Mouse (Mus musculus) adrenal gland, postnatal 14 days (tissue): ENCODE measurements around the gene Mmp9. TPM values are rescaled to one million over a fixed set of nuclear protein-coding genes. Genes with fewer than 3 reads are reported as not detected.
A peak's percentile ranks its signal among the peaks of the same experiment; 100 is the strongest.

Experiments
- DNase-seq: peaks from one replicate; pipeline ENCODE4 v3.0.0; 2021; ENCODE audit warnings: mixed read lengths
- total RNA-seq: library from RNA; stranded (reverse); gene quantifications from 2 replicates; pipeline ENCODE4 v1.2.3, GENCODE M21; 2021

Gene Mmp9
- total RNA-seq, 1 experiment from 2014 or later = 1.7 TPM

DNA sequence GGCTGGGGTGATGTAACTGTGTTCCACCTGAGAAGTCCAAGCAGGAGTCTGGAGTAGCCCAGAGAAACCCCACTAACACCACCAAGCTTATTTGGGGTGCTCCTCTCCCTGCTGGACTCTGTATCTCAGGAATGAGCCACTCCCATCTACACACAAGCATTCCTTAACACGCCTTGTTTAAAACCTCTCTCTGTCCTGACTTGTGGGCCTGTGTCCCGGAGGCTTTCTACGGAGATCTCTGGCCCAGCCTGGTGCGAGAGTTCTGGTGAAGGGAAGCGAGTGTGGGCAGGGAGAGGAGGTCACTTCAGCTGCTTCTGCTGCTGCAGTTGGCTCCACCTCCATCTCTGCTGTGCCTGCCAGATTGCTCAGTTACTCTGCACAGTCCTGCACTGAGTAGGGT lies 15.6 kb downstream of the Mmp9 start:
- DNase-seq = no peak

DNA sequence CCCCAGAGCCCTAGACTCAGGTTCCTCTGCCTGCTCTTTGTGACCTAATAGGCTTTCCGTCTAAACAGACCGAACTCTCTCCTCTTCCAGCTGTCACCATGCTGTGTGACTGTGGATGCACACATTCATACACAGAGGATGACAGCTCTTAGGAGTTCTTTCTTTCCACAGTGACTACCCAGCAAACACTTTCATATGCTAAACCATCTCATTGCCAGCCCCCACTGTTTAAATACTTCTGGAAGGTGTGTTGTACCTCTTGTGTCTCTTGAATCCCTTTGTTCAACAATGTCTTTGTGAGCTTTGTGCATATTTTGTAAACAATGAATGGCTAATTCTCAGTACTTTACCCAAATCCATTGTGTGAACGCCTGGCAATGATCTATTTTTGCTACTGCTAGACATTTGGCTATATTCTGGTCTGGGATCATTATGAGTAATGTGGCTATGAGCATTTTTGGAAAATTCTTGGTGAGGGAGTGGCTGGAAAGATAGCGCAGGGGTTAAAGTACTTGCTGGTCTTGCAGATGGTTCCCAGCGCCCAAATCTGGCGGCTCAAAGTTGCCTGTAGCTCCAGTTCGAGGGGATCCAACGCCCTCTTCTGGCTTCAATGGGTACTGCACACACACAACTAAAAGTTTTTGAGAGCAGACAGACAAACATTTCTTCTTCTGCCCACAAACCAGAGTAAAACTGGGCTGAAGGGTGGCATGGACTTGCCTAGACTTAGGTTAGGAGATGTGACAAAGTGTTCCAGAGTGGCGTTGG lies 17.2 kb downstream of the Mmp9 start:
- no peak for DNase-seq

DNA sequence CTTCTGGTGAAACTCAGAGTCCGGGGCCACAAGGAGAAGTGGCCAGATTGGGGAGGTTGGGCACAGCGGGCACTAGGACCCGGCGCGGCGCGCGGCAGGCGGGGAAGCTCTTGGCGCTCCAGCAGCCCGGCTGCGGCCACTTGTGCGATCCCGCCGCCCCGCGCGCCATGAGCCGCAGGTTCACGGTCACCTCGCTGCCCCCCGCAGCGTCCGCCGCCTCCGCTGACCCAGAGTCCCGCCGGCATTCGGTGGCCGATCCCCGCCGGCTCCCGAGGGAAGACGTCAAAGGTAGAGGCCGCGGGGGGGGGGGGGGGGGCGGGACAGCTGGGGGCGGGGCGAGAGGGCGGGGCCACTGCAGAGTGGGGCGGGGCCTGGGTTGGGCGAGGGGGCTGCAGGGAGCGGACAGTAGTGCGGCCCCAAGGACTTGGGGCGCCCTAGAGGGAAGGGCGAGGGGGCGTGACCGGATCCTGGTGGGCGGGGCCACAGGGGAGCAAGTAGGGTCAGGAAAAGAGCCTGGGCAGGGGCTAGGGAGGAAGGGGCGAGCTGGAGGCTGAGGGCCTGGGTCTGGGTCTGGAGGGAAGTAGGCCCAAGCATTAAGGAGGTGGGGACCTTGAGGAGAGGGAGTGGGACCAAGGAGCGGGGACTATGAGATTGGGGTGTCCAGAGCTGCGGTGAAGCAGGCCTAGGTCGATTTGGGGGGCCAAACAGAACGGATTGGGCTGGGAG lies 20.3 kb downstream of the Mmp9 start, which contains the start of gene Slc12a5:
Slc12a5 (plus strand) TSS at position 87 of the 726 bp plus-strand sequence.
- DNase-seq = peak; percentile 86

DNA sequence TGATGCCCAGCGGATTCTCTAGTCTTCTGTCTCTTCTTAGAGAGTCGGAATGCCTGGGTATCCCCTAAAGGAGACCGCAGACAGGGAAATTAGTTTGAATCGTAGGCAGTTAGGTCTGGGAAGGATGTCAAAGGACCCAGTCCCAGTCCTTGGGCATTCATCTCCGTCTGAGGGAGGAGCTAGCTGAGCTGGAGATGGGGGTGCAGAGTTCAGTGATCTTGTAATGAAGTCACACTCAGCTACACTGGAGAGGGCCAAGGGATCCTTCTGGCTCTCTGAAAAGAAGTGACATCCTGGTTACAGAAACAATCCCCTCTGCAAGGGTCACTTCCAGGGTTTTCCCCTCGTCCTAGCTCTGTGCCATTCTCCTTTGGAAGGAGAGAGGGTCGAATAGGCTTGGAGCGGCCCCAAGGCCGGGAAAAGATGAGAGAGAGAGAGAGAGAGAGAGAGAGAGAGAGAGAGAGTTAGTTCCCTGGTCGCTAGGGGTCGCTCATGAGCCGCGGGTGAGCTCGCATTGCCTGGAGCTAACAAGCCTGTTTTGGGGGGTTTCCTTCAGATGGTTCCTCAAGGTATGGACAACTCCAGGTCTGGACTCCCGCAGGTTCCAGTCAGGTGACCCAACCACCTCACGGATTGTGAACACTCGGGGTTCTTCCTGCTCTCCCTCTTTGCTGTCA lies 21.1 kb downstream of the Mmp9 start:
- DNase-seq = peak; percentile 87

DNA sequence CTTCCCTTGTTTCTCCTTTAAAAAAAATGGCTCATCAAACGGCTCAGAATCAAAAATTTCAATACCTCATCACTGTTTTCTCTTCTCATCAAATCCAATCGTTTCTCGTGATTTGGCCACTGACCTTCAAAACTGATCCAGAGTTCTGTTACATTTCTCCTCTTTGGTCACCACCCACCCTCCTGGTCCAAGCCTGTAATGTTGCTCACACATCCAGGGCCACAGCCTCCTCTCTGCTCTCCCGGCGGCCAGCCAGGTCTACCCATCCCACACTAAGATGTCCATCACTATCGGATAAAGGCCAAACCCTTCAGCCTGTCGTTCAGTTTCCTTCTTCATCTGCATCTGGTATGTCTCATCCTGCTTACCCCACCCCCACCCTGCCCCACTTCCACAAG lies 21.6 kb downstream of the Mmp9 start:
- no peak for DNase-seq

DNA sequence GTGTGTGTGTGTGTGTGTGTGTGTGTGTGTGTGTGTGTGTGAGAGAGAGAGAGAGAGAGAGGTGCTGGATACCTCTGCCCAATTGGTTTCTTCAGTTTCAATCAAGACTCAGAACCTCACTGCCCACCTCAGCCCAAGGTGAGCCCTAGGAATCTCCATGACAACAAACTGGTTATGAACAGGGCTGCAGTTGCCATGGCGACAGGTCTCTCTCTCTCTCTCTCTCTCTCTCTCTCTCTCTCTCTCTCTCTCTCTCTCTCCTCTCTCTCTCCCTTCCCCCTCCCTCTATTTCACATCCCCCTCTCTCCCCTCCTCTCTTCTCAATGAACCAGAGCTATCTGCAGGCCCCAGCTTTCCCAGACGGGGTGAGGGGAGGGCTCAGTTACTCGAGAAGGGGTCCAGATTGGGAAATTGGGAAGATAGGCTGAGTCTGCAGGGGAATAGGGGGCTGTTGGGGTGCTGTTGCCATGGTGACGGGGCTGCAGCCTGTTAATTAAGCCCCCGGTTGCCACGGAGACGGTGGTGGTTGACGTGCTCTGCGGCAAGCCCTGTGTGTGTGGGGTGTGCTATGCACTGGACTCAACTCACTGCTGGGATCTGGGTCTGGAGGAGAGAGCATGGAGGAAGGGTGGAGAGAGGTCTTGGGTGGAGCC lies 23.8 kb downstream of the Mmp9 start:
- no peak for DNase-seq

DNA sequence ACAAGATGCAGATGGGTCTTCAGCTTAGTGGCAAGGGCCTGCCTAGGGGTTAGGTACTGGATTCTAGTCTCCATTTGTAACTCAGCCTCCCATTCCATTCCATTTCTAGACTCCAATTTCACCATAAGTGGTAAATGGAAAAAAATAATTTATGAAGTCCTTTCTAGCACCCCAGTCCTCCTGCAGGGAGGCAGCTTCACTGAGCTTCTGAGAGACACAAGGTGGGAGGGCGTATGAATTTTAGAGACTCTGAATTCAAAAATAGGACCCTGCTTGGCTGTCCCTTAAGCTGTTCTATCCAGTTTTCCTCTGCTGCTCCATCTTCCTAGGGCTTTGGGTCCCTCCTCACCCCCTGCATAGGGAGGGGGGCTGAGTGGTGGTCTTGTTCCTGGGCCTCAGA lies 24.4 kb downstream of the Mmp9 start:
- DNase-seq = no peak

DNA sequence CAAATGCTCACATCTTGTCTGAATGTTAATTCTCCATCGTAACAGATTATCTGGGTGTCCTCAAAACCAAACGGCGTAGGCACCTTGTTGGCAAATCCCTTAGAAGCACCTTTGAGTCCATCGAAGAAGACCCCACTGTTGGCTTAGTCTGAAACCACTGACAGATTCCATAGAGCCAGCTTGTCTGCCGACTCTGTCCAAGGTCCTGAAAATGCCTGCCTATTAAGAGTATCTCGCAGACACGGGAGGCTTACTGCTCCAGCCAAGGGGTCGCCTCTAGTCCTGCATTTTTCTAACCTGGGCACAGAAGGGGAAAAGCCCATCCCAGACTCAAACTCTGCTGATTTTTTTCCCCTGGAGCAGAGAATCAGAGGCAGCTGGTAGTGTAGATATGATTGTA lies 25.8 kb downstream of the Mmp9 start:
- DNase-seq = peak; percentile 58

DNA sequence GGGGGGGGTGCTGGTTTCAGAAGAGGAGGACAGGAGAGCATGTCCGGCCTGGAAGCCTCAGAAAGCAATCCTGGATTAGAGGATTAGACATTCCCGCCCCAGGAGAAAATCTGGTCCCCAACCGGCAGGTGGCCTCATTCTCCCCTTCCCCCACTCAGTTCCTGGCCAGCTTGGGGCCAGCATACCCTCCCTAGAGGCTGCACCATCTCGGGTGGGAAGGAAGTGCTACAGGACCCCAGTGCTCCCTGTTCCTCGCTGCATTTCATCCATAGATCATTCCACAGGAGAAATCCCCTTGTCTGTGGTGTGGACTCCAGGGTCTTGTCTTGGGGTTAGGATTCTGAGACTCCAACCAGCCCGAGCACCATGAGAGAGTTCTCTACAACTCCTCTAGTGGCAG lies 26.6 kb downstream of the Mmp9 start:
- DNase-seq = no peak

DNA sequence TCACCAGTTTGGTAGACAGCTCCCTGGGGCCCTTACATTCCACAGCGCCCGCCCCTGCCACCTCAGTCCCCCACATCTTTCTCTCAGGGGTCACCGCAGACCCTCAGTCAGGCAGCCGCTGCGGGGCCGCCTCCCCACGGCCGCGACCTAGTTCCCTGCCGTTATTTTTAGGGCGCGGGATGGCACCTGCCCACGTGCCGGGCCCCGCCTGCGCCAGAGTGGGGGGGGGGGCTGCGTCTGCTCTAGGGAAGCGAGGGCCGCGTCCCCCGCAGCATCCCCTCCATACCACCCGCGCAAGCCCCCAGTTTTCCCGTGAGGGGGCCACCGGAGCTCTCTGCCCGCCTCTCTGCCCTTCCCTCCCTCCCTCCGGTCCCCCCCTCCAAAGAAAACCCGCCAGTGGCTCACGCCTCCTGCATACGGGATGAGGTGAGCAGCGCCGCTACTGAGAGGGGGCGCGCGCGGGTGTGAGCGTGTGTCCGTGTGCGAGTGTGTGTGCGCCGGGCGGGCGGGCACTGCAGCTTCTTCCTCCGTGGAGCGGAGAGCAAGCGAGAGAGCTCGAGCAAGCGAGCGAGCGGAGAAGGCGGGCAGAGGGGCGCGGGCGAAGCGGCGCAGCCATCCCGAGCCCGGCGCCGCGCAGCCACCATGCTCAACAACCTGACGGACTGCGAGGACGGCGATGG lies 27.3 kb downstream of the Mmp9 start:
- DNase-seq = no peak

DNA sequence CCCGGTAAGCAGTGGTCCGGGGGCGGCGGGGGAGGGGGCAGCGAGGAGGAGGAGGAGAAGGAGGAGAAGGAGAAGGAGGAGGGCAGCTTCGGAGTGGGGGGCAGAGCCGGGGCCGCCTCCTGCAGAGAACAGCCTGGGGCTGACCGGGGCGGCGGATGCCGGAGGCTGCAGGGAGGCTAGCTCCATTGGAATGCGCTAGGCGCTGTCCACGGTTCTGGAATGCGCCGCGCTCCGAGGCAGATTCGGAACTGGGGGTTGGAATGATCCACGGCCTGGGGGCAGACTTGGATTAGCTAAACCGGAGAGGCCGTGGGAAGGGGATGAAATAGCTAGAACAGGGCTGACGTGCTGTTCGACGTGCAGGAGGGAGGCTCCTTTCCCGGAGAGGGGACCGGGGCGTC lies 27.9 kb downstream of the Mmp9 start:
- peak; percentile 89 for DNase-seq

DNA sequence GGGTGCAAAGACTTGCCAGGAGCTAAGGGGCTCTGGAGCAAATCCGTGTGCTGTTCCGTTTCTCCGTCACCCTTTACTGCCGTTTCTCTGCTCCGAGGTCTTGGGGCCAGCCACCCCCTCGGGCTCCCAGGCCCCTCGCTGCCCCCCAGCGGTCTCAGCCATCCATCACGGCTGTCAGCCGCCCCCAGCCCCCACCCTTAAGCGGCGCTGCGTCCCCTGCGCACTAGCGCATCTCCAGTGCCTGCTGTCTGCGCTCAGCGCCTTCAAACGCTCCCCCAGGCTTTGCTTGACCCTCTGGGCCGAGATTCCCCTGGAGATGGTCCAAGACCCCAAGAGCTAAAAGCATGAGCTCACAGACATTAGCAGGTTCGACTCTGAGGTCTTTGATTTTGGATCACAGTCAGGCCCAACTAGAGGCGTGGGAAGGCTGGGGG lies 28.8 kb downstream of the Mmp9 start:
- no peak for DNase-seq

DNA sequence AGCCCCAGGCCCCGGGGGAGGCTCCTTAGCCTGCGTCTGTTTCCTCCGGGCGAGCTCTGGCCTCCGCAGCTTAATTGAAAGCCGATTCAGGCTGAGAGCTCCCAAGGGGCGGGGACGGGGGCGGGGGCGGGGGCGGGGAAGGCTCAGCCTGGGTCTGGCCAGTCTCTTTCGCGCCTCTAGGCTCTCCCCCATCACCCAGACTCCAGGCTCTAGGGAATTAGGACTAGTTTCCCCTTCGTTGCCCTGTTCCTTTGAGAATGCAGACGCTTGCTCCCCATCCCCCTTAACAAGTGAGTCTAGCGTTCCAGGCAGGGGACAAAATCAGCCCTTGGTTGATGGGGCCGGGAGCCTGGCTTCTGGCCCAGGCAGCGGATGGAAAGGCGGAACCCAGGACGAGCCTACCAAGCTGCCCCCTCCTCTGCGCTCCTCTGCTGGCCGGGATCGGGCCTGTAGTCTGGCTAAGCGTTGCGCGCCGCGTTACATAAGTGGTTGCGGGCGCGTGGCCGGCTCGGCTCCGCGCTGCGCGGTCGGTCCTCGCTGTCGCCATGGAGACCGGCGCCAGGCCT lies 30.1 kb downstream of the Mmp9 start:
- DNase-seq = no peak

DNA sequence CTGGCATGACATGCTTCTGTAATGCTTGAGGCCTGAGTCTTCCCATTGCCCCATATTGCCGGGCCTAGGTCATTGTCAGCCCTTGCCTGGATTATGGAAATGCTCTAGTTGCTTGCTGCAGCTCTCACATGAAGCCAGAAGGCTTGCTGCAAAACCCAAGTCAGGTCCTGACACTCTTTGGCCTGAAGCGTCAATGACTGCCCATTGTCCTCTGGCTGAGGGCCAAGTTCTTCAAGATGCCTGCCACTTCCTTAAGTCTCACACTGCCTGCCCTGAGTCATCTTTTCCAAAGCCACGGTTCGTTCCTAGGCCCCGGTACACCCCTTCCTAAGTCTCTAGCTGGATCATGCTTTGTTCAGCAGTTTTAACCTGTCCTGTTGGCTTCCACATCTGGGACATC lies 32.1 kb downstream of the Mmp9 start:
- no peak for DNase-seq

DNA sequence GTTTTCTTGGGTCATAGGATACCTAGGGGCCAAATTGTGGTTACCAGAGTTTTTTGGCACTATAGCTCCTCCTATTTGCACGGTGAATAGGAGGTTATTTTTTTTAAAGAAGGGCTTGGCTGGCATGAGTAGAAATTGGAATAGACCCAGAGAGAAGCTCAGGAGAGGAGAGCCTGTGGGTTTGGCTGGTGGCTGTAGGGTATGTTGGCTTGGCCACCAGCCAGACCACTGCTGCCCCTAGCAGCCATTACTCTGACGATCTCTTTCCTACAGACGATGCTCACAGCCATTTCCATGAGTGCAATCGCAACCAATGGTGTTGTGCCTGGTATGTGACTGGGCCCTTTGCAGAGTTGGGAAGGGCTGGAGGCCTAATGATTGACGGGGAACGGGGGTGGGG lies 35.0 kb downstream of the Mmp9 start:
- DNase-seq = no peak

DNA sequence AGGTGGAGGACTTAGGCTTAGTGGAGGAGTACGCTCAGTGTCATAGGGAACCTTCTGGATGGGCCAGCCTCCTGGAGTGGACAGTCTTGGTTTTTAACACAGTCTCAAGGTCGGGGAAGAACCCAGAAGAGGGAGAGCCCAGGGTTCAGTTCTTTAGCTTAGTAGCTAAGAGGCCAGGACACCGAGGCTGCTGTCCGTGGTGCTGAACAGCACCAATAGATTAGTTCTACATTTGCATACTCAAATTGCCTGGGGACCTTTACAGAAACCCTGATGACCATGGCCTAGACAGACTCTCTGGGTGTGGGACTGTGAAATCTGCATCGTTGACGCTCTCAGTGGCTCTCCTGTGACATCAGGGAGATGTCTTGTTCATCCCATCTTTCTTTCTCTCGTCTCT lies 39.2 kb downstream of the Mmp9 start:
- peak; percentile 70 for DNase-seq

DNA sequence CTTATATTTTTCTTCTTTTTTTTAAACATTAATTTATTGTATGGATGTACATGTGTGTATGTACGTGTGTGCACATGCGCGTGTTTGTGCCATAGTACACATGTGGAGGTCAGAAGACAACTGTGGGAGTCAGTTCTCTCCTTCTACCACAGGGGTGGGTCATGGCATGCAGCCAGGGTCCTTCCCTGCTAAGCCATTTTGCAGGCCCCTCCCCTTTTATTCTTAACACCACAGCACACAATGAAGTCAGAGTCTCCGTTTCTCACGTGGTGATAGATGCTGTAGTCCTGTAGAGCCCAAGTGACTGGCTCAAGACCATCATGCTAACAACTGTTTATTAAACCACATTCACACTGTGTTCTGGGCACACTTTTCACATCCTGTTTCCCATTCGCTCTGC lies 45.4 kb downstream of the Mmp9 start:
- no peak for DNase-seq

DNA sequence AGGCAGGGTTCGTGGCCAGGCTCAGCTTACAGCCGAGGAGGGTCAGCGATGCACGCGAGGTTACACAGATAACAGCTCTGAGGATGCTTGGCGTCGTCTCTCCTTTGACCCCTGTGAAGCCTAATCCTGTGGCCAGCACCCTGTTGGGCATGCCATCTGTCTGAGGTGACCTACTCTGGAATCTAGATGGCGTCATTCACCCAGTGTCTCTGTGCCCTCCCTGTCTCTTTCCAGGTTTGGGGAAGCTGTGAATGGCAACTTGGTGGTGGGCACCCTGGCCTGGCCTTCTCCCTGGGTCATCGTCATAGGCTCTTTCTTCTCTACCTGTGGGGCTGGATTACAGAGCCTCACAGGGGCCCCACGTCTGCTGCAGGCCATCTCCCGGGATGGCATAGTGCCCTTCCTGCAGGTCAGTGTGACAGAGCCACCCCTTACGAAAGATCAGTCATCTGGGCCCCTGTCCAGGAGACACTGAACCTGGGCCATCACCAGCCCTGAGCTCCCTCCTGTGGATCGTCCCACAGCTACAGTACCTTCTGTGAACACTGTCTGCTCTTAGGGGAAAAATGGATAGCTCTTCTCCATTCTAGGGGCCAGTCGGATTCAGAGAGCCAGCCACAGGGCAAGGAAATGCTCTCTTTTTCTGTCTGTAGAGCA lies 45.9 kb downstream of the Mmp9 start:
- no peak for DNase-seq

DNA sequence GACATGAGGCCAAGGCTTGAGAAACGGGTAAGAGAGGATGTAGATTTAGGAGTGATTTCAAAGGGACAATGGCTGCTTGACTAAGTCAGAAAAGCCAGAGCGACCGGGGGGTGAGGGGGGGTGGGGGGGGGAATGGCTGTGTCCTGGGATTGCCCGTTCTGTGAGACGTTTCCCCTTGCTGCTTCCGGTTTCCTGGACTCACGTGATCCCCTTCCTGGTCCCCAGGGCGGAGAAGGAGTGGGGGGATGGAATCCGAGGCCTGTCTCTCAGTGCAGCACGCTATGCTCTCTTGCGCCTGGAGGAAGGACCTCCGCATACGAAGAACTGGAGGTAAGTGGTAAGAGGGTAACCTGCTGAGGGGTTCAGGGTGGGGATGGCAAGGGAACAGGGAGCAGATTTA lies 48.2 kb downstream of the Mmp9 start:
- peak; percentile 34 for DNase-seq

DNA sequence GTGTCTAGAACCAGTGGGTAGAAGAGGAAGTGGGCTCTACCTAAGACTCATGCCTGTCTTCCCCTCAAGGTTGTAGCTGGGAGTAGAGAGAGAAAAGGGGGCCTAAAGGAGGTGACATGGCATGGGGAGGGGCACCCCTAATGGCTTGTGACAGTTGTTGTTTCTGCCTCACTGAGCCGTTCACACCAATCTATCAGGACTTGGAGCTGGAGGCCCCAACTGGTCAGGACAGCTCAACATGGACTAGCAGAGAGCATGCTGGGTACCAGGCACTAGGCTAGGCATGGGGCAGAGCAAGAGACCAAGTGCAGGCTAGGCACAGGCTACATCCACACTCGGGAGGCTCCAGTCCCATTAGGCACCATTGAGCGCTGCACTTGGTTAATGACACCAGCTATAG lies 50.5 kb downstream of the Mmp9 start:
- DNase-seq = no peak

DNA sequence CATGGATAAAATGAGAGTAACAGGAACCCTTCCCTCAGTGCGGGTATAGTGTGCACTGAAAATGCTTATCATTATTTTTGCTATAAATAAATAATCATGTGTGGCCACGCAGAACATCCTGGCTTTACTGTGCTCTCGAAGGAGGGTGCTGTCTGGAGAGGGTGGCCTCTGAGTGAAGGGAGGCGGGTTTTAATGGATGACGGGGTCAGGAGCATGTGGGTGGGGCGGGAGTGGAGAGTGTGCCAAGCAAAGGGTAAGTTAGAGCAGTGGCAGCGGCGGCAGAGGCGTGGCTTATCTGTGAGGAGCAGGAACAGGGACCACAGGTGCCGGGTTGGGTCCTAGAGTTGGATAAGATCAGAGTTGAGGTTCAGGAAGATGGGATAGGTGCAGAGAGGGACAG lies 51.2 kb downstream of the Mmp9 start:
- peak; percentile 31 for DNase-seq
